Mouse (Mus musculus) hematopoietic stem cell, adult 5-6 weeks (primary cell): ENCODE data around the gene Dedd. TPM values are rescaled to one million over a fixed set of nuclear protein-coding genes. Genes with fewer than 3 reads are reported as not detected.
A peak's percentile ranks its signal among the peaks of the same experiment; 100 is the strongest.

Experiments used
- ATAC-seq, 2 experiments: fragments of 125-278 bp in 1 of 2; replicated peaks in 1 of 2; 2 replicates each; pipeline ENCODE4 v1.8.0; 2016 to 2017; ENCODE audit warnings: inconsistent platforms in 2 of 2, mild to moderate bottlenecking in 2 of 2, moderate number of reproducible peaks in 2 of 2, low read depth in 1 of 2, moderate TSS enrichment in 1 of 2; ENCODE audit not compliant: low FRiP score in 2 of 2, poor library complexity in 2 of 2, severe bottlenecking in 2 of 2, insufficient read depth in 1 of 2, low TSS enrichment in 1 of 2
- total RNA-seq: library from RNA; stranded (forward); fragments of 172-1452, 232-1000 nt; gene quantifications from 2 replicates; pipeline ENCODE4 v1.2.3, GENCODE M21; 2017

Gene Dedd
- total RNA-seq, 1 experiment from 2014 or later, result 11.0 TPM

GRCm38 (mm10) chr1:171379935-171380599, 51.1 kb downstream of the Dedd start:
- peak; percentile 87 to 88 for ATAC-seq

- ATAC-seq, result no peak
Measured at GRCm38 (mm10) chr1:171382096-171382620, 53.2 kb downstream of the Dedd start.

DNA sequence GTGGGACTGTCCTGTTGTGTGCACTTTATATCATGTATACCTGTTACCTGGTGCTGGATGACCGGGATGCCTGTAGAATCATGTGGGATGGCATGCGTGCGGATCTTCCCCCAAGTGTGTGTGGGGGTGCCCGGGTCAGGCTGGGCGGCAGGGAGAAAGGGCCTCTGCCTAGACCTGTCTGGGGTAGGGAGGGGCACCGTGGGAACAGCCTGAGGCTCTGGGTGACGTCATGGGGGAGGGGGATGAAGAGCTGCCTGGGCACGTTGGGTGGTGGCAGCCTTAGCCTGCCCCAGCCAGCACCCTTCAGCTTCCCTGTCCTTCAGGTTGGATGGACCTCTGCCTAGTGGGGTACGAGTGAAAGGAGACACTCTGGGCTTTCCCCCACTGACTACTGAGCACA, 55.4 kb downstream of the Dedd start:
- ATAC-seq, result no peak

GRCm38 (mm10) chr1:171385171-171385570, 56.2 kb downstream of the Dedd start:
- ATAC-seq, result no peak

GRCm38 (mm10) chr1:171387099-171387498, 58.2 kb downstream of the Dedd start:
- ATAC-seq, result no peak

GRCm38 (mm10) chr1:171388376-171389102, 59.6 kb downstream of the Dedd start, which contains the start of gene Arhgap30:
TSS of gene Arhgap30 (plus strand) at chr1:171388954.
- ATAC-seq, result peak; percentile 90 to 92

- peak; percentile 83 to 84 for ATAC-seq
Measured at GRCm38 (mm10) chr1:171390101-171390500, 61.2 kb downstream of the Dedd start.

Other genes starting within 250 kb of the Dedd start
- gene Cfap126, start 215.2 kb upstream of the Dedd start, total RNA-seq, result 2.4 and 3.3 TPM in 2 replicates
- gene Sdhc, start 178.5 kb upstream of the Dedd start, total RNA-seq, result 52.4 and 87.6 TPM in 2 replicates
- not detected in 2 replicates for gene Mpz, start 178.4 kb upstream of the Dedd start, total RNA-seq
- 42.7 and 46.5 TPM in 2 replicates for gene Pcp4l1, start 132.9 kb upstream of the Dedd start, total RNA-seq
- gene Nr1i3, start 115.2 kb upstream of the Dedd start, total RNA-seq, result 0.81 and 1.5 TPM in 2 replicates
- gene Tomm40l, start 106.6 kb upstream of the Dedd start, total RNA-seq, result 17.5 and 25.0 TPM in 2 replicates
- gene Apoa2, start 104.1 kb upstream of the Dedd start, total RNA-seq, result not detected in 2 replicates
- gene Fcer1g, start 94.8 kb upstream of the Dedd start, total RNA-seq, result 44.5 and 76.7 TPM in 2 replicates
- gene Adamts4, start 78.7 kb upstream of the Dedd start, total RNA-seq, result 0.25 TPM in 1 of 2 replicates, not detected in the other
- gene Ndufs2, start 77.8 kb upstream of the Dedd start, total RNA-seq, result 260 and 369 TPM in 2 replicates
- gene B4galt3, start 58.8 kb upstream of the Dedd start, total RNA-seq, result 13.7 and 43.0 TPM in 2 replicates
- 9.5 and 35.5 TPM in 2 replicates for gene Ppox, start 48.0 kb upstream of the Dedd start, total RNA-seq
- 26.5 and 31.8 TPM in 2 replicates for gene Usp21, start 41.2 kb upstream of the Dedd start, total RNA-seq
- gene Ufc1, start 34.1 kb upstream of the Dedd start, total RNA-seq, result 56.5 and 92.4 TPM in 2 replicates
- gene Nit1, start 16.5 kb downstream of the Dedd start, total RNA-seq, result 45.7 and 55.1 TPM in 2 replicates
- 35.8 and 50.2 TPM in 2 replicates for gene Pfdn2, start 16.5 kb downstream of the Dedd start, total RNA-seq
- 3.5 and 5.7 TPM in 2 replicates for gene Klhdc9, start 31.7 kb downstream of the Dedd start, total RNA-seq
- gene Nectin4, start 41.0 kb downstream of the Dedd start, total RNA-seq, result 5.2 and 6.2 TPM in 2 replicates
- gene Arhgap30, start 59.8 kb downstream of the Dedd start, total RNA-seq, result 112 and 133 TPM in 2 replicates
- gene Usf1, start 82.2 kb downstream of the Dedd start, total RNA-seq, result 47.0 and 59.5 TPM in 2 replicates
- gene Tstd1, start 89.7 kb downstream of the Dedd start, total RNA-seq, result 4.7 and 8.8 TPM in 2 replicates
- gene F11r, start 108.4 kb downstream of the Dedd start, total RNA-seq, result 12.1 and 13.4 TPM in 2 replicates
- gene Alyref2, start 174.3 kb downstream of the Dedd start, total RNA-seq, result 10.0 and 10.3 TPM in 2 replicates
- gene Itln1, start 206.1 kb downstream of the Dedd start, total RNA-seq, result not detected in 2 replicates
- gene Cd244a, start 230.0 kb downstream of the Dedd start, total RNA-seq, result 25.9 and 29.0 TPM in 2 replicates